Mouse (Mus musculus): ENCODE measurements around the gene Bcam. TPM values are rescaled to one million over a fixed set of nuclear protein-coding genes. Genes with fewer than 3 reads are reported as not detected.
A peak's percentile ranks its signal among the peaks of the same experiment; 100 is the strongest.

Gene Bcam
- polyA plus RNA-seq, 1 experiment from 2014 or later, result 11.3 TPM

- WGBS (ENCODE audit: insufficient replicate concordance), result 68% methylated on average over 11 of the region's 11 CpGs
- peaks cover 39% of the 10 kb centered on the region for H3K36me3 ChIP-seq
- peaks cover 72% of the 10 kb centered on the region for H3K4me1 ChIP-seq
These were observed 30.5 kb downstream of the Bcam start for GRCm38 (mm10) chr7:19740269-19740668.

GRCm38 (mm10) chr7:19738771-19739170, 32.0 kb downstream of the Bcam start:
- no peak overlapping the region for H3K4me2 ChIP-seq
- ATAC-seq, result no peak
- H3K27ac ChIP-seq, result no peak overlapping the region
- H3K9ac ChIP-seq, result no peak overlapping the region
- no peak overlapping the region for H3K4me3 ChIP-seq
- no peaks in the 10 kb centered on the region for H3K9me3 ChIP-seq (replicated peaks)
- H3K27me3 ChIP-seq (replicated peaks), result no peaks in the 10 kb centered on the region
- peaks cover 48% of the 10 kb centered on the region for H3K36me3 ChIP-seq
- 83% methylated on average over 3 of the region's 3 CpGs for WGBS (ENCODE audit: insufficient replicate concordance)
- peaks cover 66% of the 10 kb centered on the region for H3K4me1 ChIP-seq

More at GRCm38 (mm10) chr7:19740269-19740668, 30.5 kb downstream of the Bcam start:
- ATAC-seq, result no peak
- Histone ChIP-seq H3K9ac (no peak overlapping the region), H3K4me2 (no peak overlapping the region), H3K27me3 (replicated peaks) (no peaks in the 10 kb centered on the region), H3K4me3 (no peak overlapping the region), H3K27ac (no peak overlapping the region), H3K9me3 (replicated peaks) (no peaks in the 10 kb centered on the region)

- Histone ChIP-seq H3K36me3 (peaks cover 56% of the 10 kb centered on the region), H3K9ac (peak overlapping the region; percentile 39), H3K27me3 (replicated peaks) (no peaks in the 10 kb centered on the region), H3K9me3 (replicated peaks) (no peaks in the 10 kb centered on the region), H3K4me3 (peak overlapping the region; percentile 26; the same call in 1 of the 2 replicates), H3K27ac (peak overlapping the region; percentile 89), H3K4me2 (peak overlapping the region; percentile 70), H3K4me1 (peaks cover 46% of the 10 kb centered on the region)
- 23% methylated on average over 15 of the region's 16 CpGs for WGBS (ENCODE audit: insufficient replicate concordance)
- peak; percentile 91 for ATAC-seq
These were observed 34.3 kb downstream of the Bcam start for GRCm38 (mm10) chr7:19736389-19737057.

GRCm38 (mm10) chr7:19734178-19734666, 36.6 kb downstream of the Bcam start:
- Histone ChIP-seq H3K4me1 (peaks cover 36% of the 10 kb centered on the region), H3K36me3 (peaks cover 71% of the 10 kb centered on the region), H3K4me3 (no peak overlapping the region), H3K4me2 (no peak overlapping the region), H3K9me3 (replicated peaks) (no peaks in the 10 kb centered on the region), H3K9ac (no peak overlapping the region), H3K27me3 (replicated peaks) (no peaks in the 10 kb centered on the region), H3K27ac (no peak overlapping the region)
- 79% methylated on average over 10 of the region's 10 CpGs for WGBS (ENCODE audit: insufficient replicate concordance)
- no peak for ATAC-seq

GRCm38 (mm10) chr7:19726541-19726940, 44.3 kb downstream of the Bcam start:
- Histone ChIP-seq H3K4me2 (no peak overlapping the region), H3K9me3 (replicated peaks) (no peaks in the 10 kb centered on the region), H3K9ac (no peak overlapping the region), H3K27me3 (replicated peaks) (no peaks in the 10 kb centered on the region), H3K4me3 (no peak overlapping the region), H3K27ac (no peak overlapping the region), H3K4me1 (peaks cover 14% of the 10 kb centered on the region), H3K36me3 (peaks cover 81% of the 10 kb centered on the region)
- ATAC-seq, result no peak
- WGBS (ENCODE audit: insufficient replicate concordance), result 77% methylated on average over 4 of the region's 4 CpGs

- Histone ChIP-seq H3K4me2 (no peak overlapping the region), H3K4me3 (no peak overlapping the region), H3K9me3 (replicated peaks) (no peaks in the 10 kb centered on the region; the same call in 1 of the 2 replicates), H3K27me3 (replicated peaks) (no peaks in the 10 kb centered on the region), H3K36me3 (peaks cover 79% of the 10 kb centered on the region), H3K9ac (no peak overlapping the region), H3K27ac (no peak overlapping the region), H3K4me1 (peaks cover 14% of the 10 kb centered on the region)
- WGBS (ENCODE audit: insufficient replicate concordance), result 80% methylated on average over 12 of the region's 12 CpGs
- no peak for ATAC-seq
These were observed 46.6 kb downstream of the Bcam start for GRCm38 (mm10) chr7:19724167-19724566.

- H3K4me3 ChIP-seq, result no peak overlapping the region
- peaks cover 14% of the 10 kb centered on the region for H3K4me1 ChIP-seq
- H3K4me2 ChIP-seq, result no peak overlapping the region
- WGBS (ENCODE audit: insufficient replicate concordance), result 65% methylated on average over 6 of the region's 6 CpGs
- H3K9ac ChIP-seq, result no peak overlapping the region
- H3K36me3 ChIP-seq, result peaks cover 71% of the 10 kb centered on the region
- no peaks in the 10 kb centered on the region; the same call in 1 of the 2 replicates for H3K9me3 ChIP-seq (replicated peaks)
- ATAC-seq, result peak; percentile 61; the same call in 1 of the 2 replicates
- no peak overlapping the region for H3K27ac ChIP-seq
- H3K27me3 ChIP-seq (replicated peaks), result no peaks in the 10 kb centered on the region
These were observed 48.0 kb downstream of the Bcam start for GRCm38 (mm10) chr7:19722754-19723195.

- Histone ChIP-seq H3K9ac (no peak overlapping the region), H3K4me1 (peaks cover 36% of the 10 kb centered on the region), H3K4me3 (no peak overlapping the region), H3K9me3 (replicated peaks) (no peaks in the 10 kb centered on the region; the same call in 1 of the 2 replicates), H3K27ac (no peak overlapping the region), H3K27me3 (replicated peaks) (no peaks in the 10 kb centered on the region), H3K4me2 (no peak overlapping the region), H3K36me3 (peaks cover 41% of the 10 kb centered on the region)
- no peak for ATAC-seq
- 71% methylated on average over 4 of the region's 4 CpGs for WGBS (ENCODE audit: insufficient replicate concordance)
These were observed 51.6 kb downstream of the Bcam start for GRCm38 (mm10) chr7:19719200-19719599.

GRCm38 (mm10) chr7:19718297-19718952, 52.4 kb downstream of the Bcam start:
- Histone ChIP-seq H3K4me1 (peaks cover 41% of the 10 kb centered on the region), H3K36me3 (peaks cover 45% of the 10 kb centered on the region), H3K27ac (no peak overlapping the region), H3K27me3 (replicated peaks) (no peaks in the 10 kb centered on the region), H3K4me2 (no peak overlapping the region), H3K9me3 (replicated peaks) (no peaks in the 10 kb centered on the region; the same call in 1 of the 2 replicates), H3K4me3 (no peak overlapping the region), H3K9ac (no peak overlapping the region)
- WGBS (ENCODE audit: insufficient replicate concordance), result 77% methylated on average over 5 of the region's 5 CpGs
- ATAC-seq, result no peak

GRCm38 (mm10) chr7:19717346-19717745, 53.5 kb downstream of the Bcam start:
- H3K9ac ChIP-seq, result no peak overlapping the region
- H3K27me3 ChIP-seq (replicated peaks), result no peaks in the 10 kb centered on the region
- peaks cover 49% of the 10 kb centered on the region for H3K36me3 ChIP-seq
- H3K4me1 ChIP-seq, result peaks cover 38% of the 10 kb centered on the region
- 54% methylated on average over 4 of the region's 4 CpGs for WGBS (ENCODE audit: insufficient replicate concordance)
- H3K4me2 ChIP-seq, result 0 out of 2 replicates have a peak overlapping the region, but pooled peaks have one; percentile 84
- H3K27ac ChIP-seq, result no peak overlapping the region
- H3K4me3 ChIP-seq, result no peak overlapping the region
- H3K9me3 ChIP-seq (replicated peaks), result no peaks in the 10 kb centered on the region; the same call in 1 of the 2 replicates
- ATAC-seq, result no peak

GRCm38 (mm10) chr7:19716822-19717221, 54.0 kb downstream of the Bcam start:
- Histone ChIP-seq H3K4me1 (peaks cover 37% of the 10 kb centered on the region), H3K4me2 (peak overlapping the region; percentile 84), H3K4me3 (peak overlapping the region; percentile 62), H3K9ac (peak overlapping the region; percentile 64), H3K27ac (peak overlapping the region; percentile 90; the same call in 1 of the 2 replicates), H3K36me3 (peaks cover 54% of the 10 kb centered on the region), H3K27me3 (replicated peaks) (no peaks in the 10 kb centered on the region), H3K9me3 (replicated peaks) (no peaks in the 10 kb centered on the region; the same call in 1 of the 2 replicates)
- WGBS (ENCODE audit: insufficient replicate concordance), result 86% methylated on average over 2 of the region's 2 CpGs
- no peak for ATAC-seq

Measured in liver, embryonic 12.5 days (tissue).